ENCODE assay signal across 9 mouse cellular contexts in the genomic region with DNA sequence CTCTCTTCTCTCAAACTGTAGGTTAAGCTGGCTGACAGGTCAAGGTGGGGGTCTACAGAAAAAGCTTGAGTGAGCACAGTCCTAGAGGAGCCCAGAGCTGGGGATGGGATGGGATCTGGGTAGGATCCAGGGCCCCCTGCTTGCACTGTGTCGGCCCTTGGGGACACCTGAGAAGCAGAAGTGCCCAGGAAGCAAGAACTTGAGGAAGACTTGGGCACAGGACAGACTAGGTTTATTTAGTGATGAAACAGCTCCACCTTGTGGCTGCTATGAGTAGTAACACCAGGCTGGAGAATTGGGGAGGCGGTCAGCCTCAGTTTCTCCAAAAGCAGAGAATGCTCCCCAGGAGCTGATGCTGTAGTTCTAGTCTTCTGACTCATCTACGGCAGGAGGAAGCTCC. TPM values are rescaled to one million over a fixed set of nuclear protein-coding genes. Genes with fewer than 3 reads are reported as not detected.
A peak's percentile ranks its signal among the peaks of the same experiment; 100 is the strongest.
DNase-seq lines count a peak whose midpoint lies in the region; ATAC-seq and TF ChIP-seq lines count a peak whose summit lies in the region.
"Had no signal": no experiment of that assay in that cellular context is flagged by ENCODE, and none has a peak within 500 bp of the region (broad histone marks: within the 10 kb centered on the region; RNA-seq: fewer than 3 reads in every experiment).

No protein-coding gene starts in this region.

- H3K27me3 ChIP-seq in hindbrain, embryonic 11.5 days (ENCODE audit: control insufficient read depth, insufficient read depth, low read length), result no peaks in the 10 kb centered on the region
- H3K27me3 ChIP-seq in hindbrain, embryonic 13.5 days, result peaks cover 36% of the 10 kb centered on the region
- H3K27me3 ChIP-seq in C2C12 (ENCODE audit: control insufficient read depth, insufficient read depth, insufficient read length), result no peaks in the 10 kb centered on the region
- H3K27me3 ChIP-seq in limb, embryonic 14.5 days (ENCODE audit: control insufficient read depth, insufficient read depth, low read length), result no peaks in the 10 kb centered on the region

- H3K4me2 ChIP-seq in hindbrain, embryonic 11.5 days (replicated peaks; ENCODE audit: low read depth, low read length), result no peak overlapping the region
- H3K4me2 ChIP-seq in hindbrain, embryonic 13.5 days, result no peak overlapping the region
- H3K4me2 ChIP-seq in limb, embryonic 14.5 days (replicated peaks; ENCODE audit: low read depth, low read length, severe bottlenecking), result no peak overlapping the region
- H3K4me2 ChIP-seq: embryonic facial prominence, embryonic 13.5 days had no signal

- no peak for TF ChIP-seq POLR2A in limb, embryonic 14.5 days (IDR thresholded peaks at IDR 0.05; ENCODE audit: borderline replicate concordance, extremely low read depth, insufficient read depth, insufficient read length)

- H3K36me3 ChIP-seq in hindbrain, embryonic 11.5 days (ENCODE audit: control insufficient read depth, insufficient read depth, low read length), result no peaks in the 10 kb centered on the region
- no peaks in the 10 kb centered on the region for H3K36me3 ChIP-seq in hindbrain, embryonic 13.5 days
- no peaks in the 10 kb centered on the region for H3K36me3 ChIP-seq in C2C12 (ENCODE audit: control insufficient read depth, insufficient read depth)
- no peaks in the 10 kb centered on the region for H3K36me3 ChIP-seq in limb, embryonic 14.5 days (ENCODE audit: control insufficient read depth, insufficient read depth, low read length)
- H3K36me3 ChIP-seq: embryonic facial prominence, embryonic 13.5 days had no signal

- H3K4me1 ChIP-seq in hindbrain, embryonic 11.5 days (replicated peaks; ENCODE audit: control insufficient read depth, insufficient read depth, low read length), result no peaks in the 10 kb centered on the region
- no peaks in the 10 kb centered on the region for H3K4me1 ChIP-seq in hindbrain, embryonic 13.5 days (replicated peaks)
- H3K4me1 ChIP-seq in limb, embryonic 14.5 days (ENCODE audit: control insufficient read depth, insufficient read depth, low read length), result no peaks in the 10 kb centered on the region
- H3K4me1 ChIP-seq: embryonic facial prominence, embryonic 13.5 days had no signal

- WGBS in hindbrain, embryonic 11.5 days, result 19% methylated on average over 3 of the region's 3 CpGs
- WGBS in hindbrain, embryonic 13.5 days, result 18% methylated on average over 3 of the region's 3 CpGs
- WGBS in limb, embryonic 14.5 days, result 13% methylated on average over 3 of the region's 3 CpGs

- H3K4me3 ChIP-seq in hindbrain, embryonic 11.5 days (ENCODE audit: low read depth, low read length), result no peak overlapping the region
- no peak overlapping the region for H3K4me3 ChIP-seq in hindbrain, embryonic 13.5 days
- no peak overlapping the region for H3K4me3 ChIP-seq in C2C12 (ENCODE audit: insufficient read depth, poor library complexity, severe bottlenecking)
- H3K4me3 ChIP-seq in limb, embryonic 14.5 days (replicated peaks; ENCODE audit: low read length), result no peak overlapping the region
- H3K4me3 ChIP-seq: embryonic facial prominence, embryonic 13.5 days had no signal

- no peak overlapping the region for H3K9ac ChIP-seq in hindbrain, embryonic 11.5 days (ENCODE audit: low read depth, low read length)
- H3K9ac ChIP-seq in hindbrain, embryonic 13.5 days, result no peak overlapping the region
- no peak overlapping the region for H3K9ac ChIP-seq in limb, embryonic 14.5 days (ENCODE audit: low read depth, low read length, severe bottlenecking)
- H3K9ac ChIP-seq: embryonic facial prominence, embryonic 13.5 days had no signal

- no peaks in the 10 kb centered on the region for H3K79me2 ChIP-seq in C2C12 (ENCODE audit: control insufficient read depth, insufficient read depth)

- no peaks in the 10 kb centered on the region for H3K9me3 ChIP-seq in hindbrain, embryonic 11.5 days (ENCODE audit: control insufficient read depth, low read length)
- H3K9me3 ChIP-seq in hindbrain, embryonic 13.5 days, result no peaks in the 10 kb centered on the region
- H3K9me3 ChIP-seq in limb, embryonic 14.5 days (ENCODE audit: control insufficient read depth, low read length), result no peaks in the 10 kb centered on the region
- H3K9me3 ChIP-seq: embryonic facial prominence, embryonic 13.5 days had no signal

- no peak overlapping the region for H3K27ac ChIP-seq in hindbrain, embryonic 11.5 days (ENCODE audit: low read depth, low read length)
- H3K27ac ChIP-seq in hindbrain, embryonic 13.5 days, result no peak overlapping the region
- H3K27ac ChIP-seq in limb, embryonic 14.5 days (replicated peaks; ENCODE audit: low read depth, low read length), result no peak overlapping the region
- H3K27ac ChIP-seq: embryonic facial prominence, embryonic 13.5 days had no signal

- H3ac ChIP-seq in C2C12 (ENCODE audit: control insufficient read depth, insufficient read length, low read depth), result no peak overlapping the region

- TF ChIP-seq CTCF in C2C12 (IDR thresholded peaks at IDR 0.05; ENCODE audit: control insufficient read depth, insufficient read depth, insufficient read length), result peak; percentile 32

- no peak for ATAC-seq in hindbrain, embryonic 11.5 days (ENCODE audit: low FRiP score)
- ATAC-seq in hindbrain, embryonic 13.5 days (ENCODE audit: low FRiP score), result no peak
- ATAC-seq in limb, embryonic 14.5 days (ENCODE audit: low FRiP score, low read depth), result no peak

- H3K79me3 ChIP-seq in C2C12 (ENCODE audit: low read depth), result no peaks in the 10 kb centered on the region

- DNase-seq in hindbrain, embryonic 11.5 days (ENCODE audit: low spot score), result peak; percentile 53
- peak; percentile 28 for DNase-seq in c-Kit-negative CD71-positive TER-119-positive erythroid progenitor cells, embryonic 14.5 days (ENCODE audit: low read depth, low spot score)
- DNase-seq in limb, embryonic 14.5 days (ENCODE audit: low spot score), result peak; percentile 52
- DNase-seq in ovary, adult 18-20 months (ENCODE audit: low spot score), result no peak
- DNase-seq in cerebellum, adult 11 months, result no peak
- no peak for DNase-seq in layer of hippocampus, postnatal 10 days (ENCODE audit: low spot score in 2 of 2)

TF ChIP-seq in C2C12, 6 proteins besides CTCF, POLR2A, EP300 and RAD21:
- TF ChIP-seq MAX (IDR thresholded peaks at IDR 0.05), result no peak
- TF ChIP-seq CEBPB (IDR thresholded peaks at IDR 0.05; ENCODE audit: low read depth), result no peak
- no peak for TF ChIP-seq FOSL1 (IDR thresholded peaks at IDR 0.05; ENCODE audit: insufficient read depth, low read length, poor library complexity, severe bottlenecking)
- TF ChIP-seq MYOD1 (IDR thresholded peaks at IDR 0.05; ENCODE audit: control insufficient read depth, insufficient read length, low read depth), result no peak
- TF ChIP-seq USF1 (IDR thresholded peaks at IDR 0.05; ENCODE audit: low read depth), result no peak
- TF ChIP-seq MYOG (IDR thresholded peaks at IDR 0.05; ENCODE audit: control insufficient read depth, extremely low read depth, insufficient read length), result no peak

RNA-seq across cellular contexts. Expression of a gene that starts 3.0 kb away (rescaled TPM):
- not detected in 2 replicates for polyA plus RNA-seq in hindbrain, embryonic 11.5 days (2014; fragmentation: Nextera tagmentation; extraction: Ambion mirVana)
- not detected in 2 replicates for polyA plus RNA-seq in hindbrain, embryonic 13.5 days (2015; fragmentation: Nextera tagmentation; extraction: Ambion mirVana)
- polyA plus RNA-seq in C2C12 (2012; fragmentation: generic; extraction: Trizol), result not detected
- polyA plus RNA-seq in limb, embryonic 14.5 days (2012; rRNA removed), result not detected in 2 replicates
- polyA plus RNA-seq in limb, embryonic 14.5 days (2014; fragmentation: Nextera tagmentation; extraction: Ambion mirVana), result not detected in 2 replicates
- not detected for total RNA-seq in layer of hippocampus, postnatal 10 days (2021)
- polyA plus RNA-seq: embryonic facial prominence, embryonic 13.5 days had no signal

RNA-seq across cellular contexts. Expression of a gene that starts 7.0 kb away (rescaled TPM):
- polyA plus RNA-seq in hindbrain, embryonic 11.5 days (2014; fragmentation: Nextera tagmentation; extraction: Ambion mirVana), result 13.7 and 14.6 TPM in 2 replicates
- polyA plus RNA-seq in hindbrain, embryonic 13.5 days (2015; fragmentation: Nextera tagmentation; extraction: Ambion mirVana), result 27.6 and 31.4 TPM in 2 replicates
- 41.1 TPM for polyA plus RNA-seq in C2C12 (2012; fragmentation: generic; extraction: Trizol)
- 60.4 and 70.7 TPM in 2 replicates for polyA plus RNA-seq in limb, embryonic 14.5 days (2012; rRNA removed)
- 51.3 and 52.4 TPM in 2 replicates for polyA plus RNA-seq in limb, embryonic 14.5 days (2014; fragmentation: Nextera tagmentation; extraction: Ambion mirVana)
- total RNA-seq in layer of hippocampus, postnatal 10 days (2021), result 10 to 100 TPM; 48.5 to 48.6 TPM

RNA-seq across cellular contexts. Expression of a gene that starts 20.5 kb away (rescaled TPM):
- 3.0 and 3.2 TPM in 2 replicates for polyA plus RNA-seq in hindbrain, embryonic 11.5 days (2014; fragmentation: Nextera tagmentation; extraction: Ambion mirVana)
- polyA plus RNA-seq in hindbrain, embryonic 13.5 days (2015; fragmentation: Nextera tagmentation; extraction: Ambion mirVana), result 3.8 and 4.0 TPM in 2 replicates
- 2.9 TPM for polyA plus RNA-seq in C2C12 (2012; fragmentation: generic; extraction: Trizol)
- 2.1 and 3.0 TPM in 2 replicates for polyA plus RNA-seq in limb, embryonic 14.5 days (2012; rRNA removed)
- polyA plus RNA-seq in limb, embryonic 14.5 days (2014; fragmentation: Nextera tagmentation; extraction: Ambion mirVana), result 1.5 and 1.9 TPM in 2 replicates
- 1 to 10 TPM; 9.1 to 9.4 TPM for total RNA-seq in layer of hippocampus, postnatal 10 days (2021)

RNA-seq across cellular contexts. Expression of a gene that starts 58.9 kb away (rescaled TPM):
- 6.0 and 8.8 TPM in 2 replicates for polyA plus RNA-seq in hindbrain, embryonic 11.5 days (2014; fragmentation: Nextera tagmentation; extraction: Ambion mirVana)
- 5.4 and 7.6 TPM in 2 replicates for polyA plus RNA-seq in hindbrain, embryonic 13.5 days (2015; fragmentation: Nextera tagmentation; extraction: Ambion mirVana)
- polyA plus RNA-seq in C2C12 (2012; fragmentation: generic; extraction: Trizol), result 5.6 TPM
- 14.0 and 16.9 TPM in 2 replicates for polyA plus RNA-seq in limb, embryonic 14.5 days (2012; rRNA removed)
- polyA plus RNA-seq in limb, embryonic 14.5 days (2014; fragmentation: Nextera tagmentation; extraction: Ambion mirVana), result 5.4 and 5.5 TPM in 2 replicates
- total RNA-seq in layer of hippocampus, postnatal 10 days (2021), result 1 to 10 TPM; 6.1 to 6.4 TPM

RNA-seq across cellular contexts. Expression of a gene that starts 59.2 kb away (rescaled TPM):
- polyA plus RNA-seq in hindbrain, embryonic 11.5 days (2014; fragmentation: Nextera tagmentation; extraction: Ambion mirVana), result 85.7 and 88.4 TPM in 2 replicates
- polyA plus RNA-seq in hindbrain, embryonic 13.5 days (2015; fragmentation: Nextera tagmentation; extraction: Ambion mirVana), result 51.7 and 54.5 TPM in 2 replicates
- polyA plus RNA-seq in C2C12 (2012; fragmentation: generic; extraction: Trizol), result 27.8 TPM
- polyA plus RNA-seq in limb, embryonic 14.5 days (2012; rRNA removed), result 82.8 and 98.4 TPM in 2 replicates
- polyA plus RNA-seq in limb, embryonic 14.5 days (2014; fragmentation: Nextera tagmentation; extraction: Ambion mirVana), result 42.8 and 52.7 TPM in 2 replicates
- total RNA-seq in layer of hippocampus, postnatal 10 days (2021), result 10 to 100 TPM; 80.0 to 85.0 TPM

Comparison
In these comparisons a context has a peak if more than half of its experiments do, and no peak if none do; other contexts are left out.
1. DNase-seq: peak in hindbrain, embryonic 11.5 days (single experiment), c-Kit-negative CD71-positive TER-119-positive erythroid progenitor cells, embryonic 14.5 days (single experiment) and limb, embryonic 14.5 days (single experiment); none in ovary, adult 18-20 months (single experiment), cerebellum, adult 11 months (single experiment) and layer of hippocampus, postnatal 10 days (0 of 2).